Mouse (Mus musculus) bone marrow, adult 2 months (tissue): ENCODE measurements around the gene Hey2.

ENCODE experiments used
- CTCF ChIP-seq: fragments of 200-500 bp; IDR thresholded peaks from 2 replicates; pipeline ENCODE4 v1.5.1; 2011; ENCODE audit warnings: low read length, control low read depth; ENCODE audit not compliant: control insufficient read depth, insufficient read depth
- POLR2A ChIP-seq: fragments of 200-500 bp; IDR thresholded peaks from 2 replicates; pipeline ENCODE4 v1.6.1; 2011; ENCODE audit warnings: low read depth, mild to moderate bottlenecking, control low read depth, low read length, borderline replicate concordance; ENCODE audit not compliant: control insufficient read depth

- TF ChIP-seq POLR2A, result no peak
- TF ChIP-seq CTCF, result no peak
Measured at GRCm38 (mm10) chr10:30840824-30841223, 1.8 kb downstream of the Hey2 start.
